Mouse (Mus musculus): ENCODE measurements around the gene Gatad2a. TPM values are rescaled to one million over a fixed set of nuclear protein-coding genes. Genes with fewer than 3 reads are reported as not detected.
A peak's percentile ranks its signal among the peaks of the same experiment; 100 is the strongest.

The Gatad2a gene
- polyA plus RNA-seq, 1 experiment from 2014 or later = 56.0 TPM

DNA sequence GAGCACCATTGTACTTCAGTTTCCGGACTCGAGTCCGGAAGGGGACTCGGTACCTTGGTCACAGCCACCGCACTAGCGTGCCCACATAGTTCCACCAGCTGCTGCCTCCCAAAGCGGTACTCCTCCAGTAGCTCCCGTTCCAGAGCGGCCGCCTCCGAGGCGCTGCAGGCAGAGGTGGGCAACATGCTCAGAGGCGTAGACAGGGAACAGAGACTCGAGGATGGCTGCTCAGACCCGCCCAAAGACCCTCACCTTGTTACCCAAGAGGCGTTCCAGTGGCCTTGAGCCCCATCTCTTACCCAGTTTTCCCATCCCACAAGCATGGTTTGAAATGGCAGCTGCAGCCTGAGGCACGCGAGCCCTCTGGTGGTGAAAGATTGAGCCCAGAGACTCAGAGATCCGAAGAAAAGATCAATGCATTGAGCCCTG is 105.4 kb downstream of the Gatad2a start:
- ATAC-seq (ENCODE audit: insufficient read depth, low FRiP score, low read depth) = no peak
- Histone ChIP-seq H3K36me3 (peaks cover 19% of the 10 kb centered on the region), H3K4me1 (peaks cover 30% of the 10 kb centered on the region), H3K27ac (no peak overlapping the region), H3K27me3 (replicated peaks) (peaks cover 50% of the 10 kb centered on the region), H3K4me3 (replicated peaks) (no peak overlapping the region), H3K9me3 (no peaks in the 10 kb centered on the region), H3K4me2 (no peak overlapping the region), H3K9ac (no peak overlapping the region)
- WGBS = 42% methylated on average over 19 of the region's 19 CpGs

DNA sequence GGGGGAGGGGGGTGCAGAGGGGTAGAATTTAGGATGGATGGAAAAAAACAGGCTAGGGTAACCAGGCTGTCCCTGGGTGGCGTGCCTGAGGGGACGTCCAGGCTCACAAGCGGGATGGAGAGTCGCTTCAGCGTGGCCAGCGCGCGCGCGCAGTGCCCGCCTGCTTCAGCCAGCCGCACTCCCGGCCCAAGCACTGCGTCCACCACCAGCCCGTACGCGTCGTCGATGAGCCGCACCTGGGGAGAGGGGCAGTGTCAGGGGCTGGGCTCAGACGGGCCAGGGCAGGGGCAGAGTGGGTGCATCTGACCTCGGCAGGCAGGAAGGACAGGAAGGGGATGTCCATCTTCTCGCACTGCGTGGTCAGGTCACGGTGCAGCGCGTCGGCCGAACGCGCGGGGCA is 107.3 kb downstream of the Gatad2a start:
- Histone ChIP-seq H3K9ac (no peak overlapping the region), H3K4me2 (peak overlapping the region; percentile 51), H3K9me3 (no peaks in the 10 kb centered on the region), H3K36me3 (peaks cover 6% of the 10 kb centered on the region), H3K27me3 (replicated peaks) (peaks cover 70% of the 10 kb centered on the region), H3K4me1 (peaks cover 27% of the 10 kb centered on the region), H3K4me3 (replicated peaks) (peak overlapping the region; percentile 25), H3K27ac (no peak overlapping the region)
- no peak for ATAC-seq (ENCODE audit: insufficient read depth, low FRiP score, low read depth)
- WGBS = 6% methylated on average over 32 of the region's 32 CpGs

DNA sequence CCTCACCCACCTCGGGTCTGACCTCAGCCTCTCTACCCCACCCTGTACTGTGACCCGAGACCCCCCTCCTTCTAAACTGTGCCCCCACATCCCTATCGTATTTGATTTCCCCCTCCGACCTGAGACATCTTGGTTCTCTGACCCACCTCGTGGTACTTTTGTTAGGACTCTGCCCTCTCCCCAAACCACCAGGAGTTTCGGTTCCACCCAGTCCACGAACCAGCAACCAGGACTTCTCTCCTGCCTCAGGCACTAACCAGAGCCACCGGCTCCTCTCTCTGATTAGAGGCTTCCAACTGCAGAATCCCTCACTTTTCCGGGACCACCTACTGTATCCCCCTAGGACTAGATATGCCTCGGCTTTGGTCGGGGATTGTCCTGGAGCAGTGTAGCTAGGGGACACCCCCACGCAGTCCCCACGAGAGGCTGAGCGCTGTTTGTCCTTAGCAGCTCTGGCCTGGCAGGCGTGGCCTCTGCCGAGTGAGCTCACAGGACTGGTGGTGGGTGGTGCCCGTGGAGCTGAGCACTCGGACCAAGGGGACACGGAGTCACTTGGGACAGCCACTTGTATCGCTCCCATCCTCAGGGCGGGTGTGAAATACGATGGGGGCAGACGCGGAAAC is 107.8 kb downstream of the Gatad2a start:
- WGBS = 9% methylated on average over 24 of the region's 24 CpGs
- ATAC-seq (ENCODE audit: insufficient read depth, low FRiP score, low read depth) = peak; percentile 8; the same call in 1 of the 2 replicates
- H3K36me3 ChIP-seq = peaks cover under 1% of the 10 kb centered on the region; the same call in 1 of the 2 replicates
- H3K4me2 ChIP-seq = peak overlapping the region; percentile 51
- H3K27me3 ChIP-seq (replicated peaks) = peaks cover 75% of the 10 kb centered on the region
- H3K4me1 ChIP-seq = peaks cover 27% of the 10 kb centered on the region
- peak overlapping the region; percentile 25 for H3K4me3 ChIP-seq (replicated peaks)
- H3K27ac ChIP-seq = no peak overlapping the region
- no peaks in the 10 kb centered on the region for H3K9me3 ChIP-seq
- H3K9ac ChIP-seq = no peak overlapping the region

DNA sequence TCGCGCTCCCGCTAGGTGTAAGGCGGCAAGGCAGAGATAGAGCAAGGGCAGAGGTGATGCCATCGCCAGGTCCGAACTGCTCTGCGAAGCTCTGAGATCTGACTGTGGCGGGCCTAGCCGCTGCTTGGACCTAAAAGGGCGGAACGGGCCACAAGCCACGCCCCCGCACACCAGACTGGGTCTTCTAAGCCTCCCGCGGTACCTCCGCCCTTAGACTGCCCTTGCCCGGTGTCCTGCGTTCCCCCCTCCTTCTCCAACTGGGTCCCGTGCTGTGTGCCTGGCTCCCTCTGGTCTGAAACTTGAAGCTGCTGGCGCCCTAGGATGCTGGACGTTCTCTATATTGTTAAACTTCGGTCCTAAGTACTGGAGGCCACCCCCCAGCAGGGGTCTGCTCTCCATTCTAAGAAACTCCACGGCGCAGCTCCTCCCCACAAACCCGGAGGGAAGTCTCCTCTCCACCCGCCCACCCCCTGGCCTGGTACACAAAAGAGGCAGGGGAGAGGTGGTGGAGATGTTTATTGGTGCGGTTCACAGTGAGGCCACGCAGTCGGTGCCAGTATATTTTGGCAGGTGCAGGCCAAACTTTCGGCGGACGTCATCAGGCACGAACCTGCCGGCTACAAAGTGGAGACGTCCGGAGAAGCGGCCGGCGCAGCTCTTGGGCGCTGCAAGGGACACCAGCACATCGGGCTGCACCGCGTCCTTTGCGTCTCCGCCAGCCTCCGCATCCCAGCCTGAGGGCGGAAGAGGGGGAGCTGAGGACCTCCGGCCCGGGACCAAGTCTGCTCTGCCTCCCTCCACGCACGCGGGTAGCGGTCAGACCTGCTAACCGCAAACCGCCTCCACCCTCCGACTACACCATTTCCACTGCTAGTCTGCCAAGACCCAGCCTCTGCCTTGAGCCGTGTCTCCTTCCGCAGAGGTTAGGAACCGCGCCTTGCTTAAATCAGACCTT is 108.6 kb downstream of the Gatad2a start, which contains the start of gene Cilp2:
TSS of gene Cilp2 (minus strand) at position 399 of the 955 bp plus-strand sequence.
- Histone ChIP-seq H3K4me1 (peaks cover 31% of the 10 kb centered on the region), H3K9me3 (no peaks in the 10 kb centered on the region), H3K9ac (no peak within 1 kb of the TSS), H3K4me3 (replicated peaks) (peak within 1 kb of the TSS; percentile 25), H3K36me3 (no peaks in the 10 kb centered on the region), H3K27ac (no peak within 1 kb of the TSS), H3K27me3 (replicated peaks) (peaks cover 83% of the 10 kb centered on the region), H3K4me2 (peak within 1 kb of the TSS; percentile 51)
- WGBS = 2% methylated on average over 54 of the region's 60 CpGs
- no peak for ATAC-seq (ENCODE audit: insufficient read depth, low FRiP score, low read depth)

DNA sequence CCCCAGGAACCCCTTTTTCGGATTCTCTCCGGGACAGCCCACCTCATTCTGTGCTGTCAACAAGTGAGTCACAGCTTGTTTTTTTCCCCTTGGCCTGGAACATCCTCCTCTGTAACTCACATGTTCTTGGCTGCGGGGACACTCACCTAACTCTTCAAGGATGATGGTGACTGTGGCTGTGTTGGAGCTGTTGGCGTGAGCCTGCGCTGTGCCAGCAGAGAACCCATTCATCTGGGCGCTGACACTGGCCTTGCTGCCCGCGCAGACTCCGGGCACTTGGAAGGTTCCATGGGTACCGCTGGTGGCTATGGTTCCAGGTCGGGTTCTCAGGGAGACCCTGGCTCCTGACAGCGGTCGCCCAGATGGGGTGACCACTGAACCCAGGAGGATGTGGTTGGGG is 112.0 kb downstream of the Gatad2a start:
- Histone ChIP-seq H3K27ac (no peak overlapping the region), H3K9ac (no peak overlapping the region), H3K4me3 (replicated peaks) (no peak overlapping the region), H3K4me1 (peaks cover 45% of the 10 kb centered on the region), H3K36me3 (no peaks in the 10 kb centered on the region), H3K27me3 (replicated peaks) (peaks cover 100% of the 10 kb centered on the region), H3K9me3 (no peaks in the 10 kb centered on the region), H3K4me2 (no peak overlapping the region)
- ATAC-seq (ENCODE audit: insufficient read depth, low FRiP score, low read depth) = no peak
- WGBS = 57% methylated on average over 13 of the region's 13 CpGs

DNA sequence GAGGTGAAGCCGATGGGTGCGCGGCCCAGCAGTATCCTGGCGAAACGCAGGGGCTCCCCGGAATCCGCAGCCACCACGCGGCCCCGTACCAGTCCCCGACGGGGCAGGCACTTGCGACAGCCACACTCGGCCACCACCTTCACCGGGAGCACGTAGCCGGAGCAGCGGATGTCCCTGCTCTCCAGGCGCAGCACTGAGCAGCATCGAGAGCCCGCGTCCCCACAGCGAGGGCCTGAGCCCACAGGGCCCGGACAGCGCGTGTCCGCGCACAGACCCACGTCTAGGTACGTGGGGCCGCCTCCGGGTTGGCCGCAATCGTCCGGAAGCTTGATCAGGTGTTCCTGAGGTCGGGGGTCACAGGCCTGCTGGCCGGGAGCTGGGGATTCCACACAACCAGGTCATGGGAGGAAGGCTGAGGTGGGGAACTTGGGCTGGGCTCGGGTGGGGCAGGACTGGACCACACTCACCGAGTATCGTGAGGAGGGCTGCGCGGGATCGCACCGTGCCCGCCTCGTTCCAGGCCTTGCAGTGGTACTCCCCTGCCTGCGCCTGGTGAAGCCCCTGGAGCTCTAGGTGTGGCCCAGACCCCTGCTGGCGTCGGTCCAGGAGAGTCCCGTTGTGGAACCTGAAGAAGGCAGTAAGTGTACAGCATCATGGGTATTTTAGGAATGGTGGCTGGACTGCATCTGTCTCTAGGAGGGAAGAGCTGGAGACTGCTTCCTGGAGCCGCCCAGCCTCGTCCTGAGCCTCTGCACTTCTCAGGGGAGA is 113.2 kb downstream of the Gatad2a start:
- H3K4me2 ChIP-seq = peak overlapping the region; percentile 75
- WGBS = 13% methylated on average over 52 of the region's 52 CpGs
- no peaks in the 10 kb centered on the region for H3K9me3 ChIP-seq

DNA sequence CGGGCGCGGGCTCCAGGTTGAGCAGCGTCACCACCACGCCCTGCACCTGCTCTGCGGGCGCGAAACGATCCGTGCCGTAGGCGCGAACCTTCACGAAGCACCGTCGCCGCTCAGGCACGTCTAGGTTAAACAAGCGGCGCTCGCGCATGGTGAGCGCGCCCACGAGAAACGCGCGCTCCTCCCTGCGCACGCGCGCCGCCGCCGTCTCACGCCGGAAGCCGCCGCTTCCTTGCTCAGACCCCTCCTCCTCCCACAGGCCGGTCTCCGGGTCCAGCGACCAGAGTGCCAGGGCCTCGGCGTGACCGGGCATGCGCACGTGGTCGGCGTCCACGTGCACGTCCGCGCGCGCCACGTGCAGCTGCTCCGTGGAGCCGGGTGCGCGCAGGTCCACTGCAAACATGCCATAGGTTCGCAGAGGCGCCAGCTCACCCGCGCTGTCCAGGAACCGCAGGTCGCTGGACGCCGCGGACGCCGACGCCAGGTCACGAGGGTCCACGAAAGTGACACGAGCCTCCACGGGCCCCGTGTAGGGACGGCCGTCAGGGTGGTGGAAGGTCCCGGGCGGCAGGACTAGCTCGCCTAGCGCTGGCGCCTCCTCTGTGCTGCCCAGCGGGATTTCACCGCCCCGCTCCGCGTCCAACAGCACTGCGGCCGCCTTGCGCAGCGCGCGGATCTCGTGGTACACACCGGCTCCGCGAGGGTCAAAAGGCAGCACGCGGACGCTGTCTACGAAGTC is 114.0 kb downstream of the Gatad2a start:
- WGBS = 5% methylated on average over 98 of the region's 103 CpGs
- Histone ChIP-seq H3K9ac (no peak overlapping the region), H3K36me3 (no peaks in the 10 kb centered on the region), H3K9me3 (no peaks in the 10 kb centered on the region), H3K4me2 (peak overlapping the region; percentile 75), H3K4me1 (peaks cover 25% of the 10 kb centered on the region), H3K27me3 (replicated peaks) (peaks cover 84% of the 10 kb centered on the region), H3K4me3 (replicated peaks) (peak overlapping the region; percentile 35), H3K27ac (no peak overlapping the region)
- ATAC-seq (ENCODE audit: insufficient read depth, low FRiP score, low read depth) = 0 out of 2 replicates have a peak, but pooled peaks have one; percentile 36

More for the DNA sequence above, 113.2 kb downstream of the Gatad2a start:
- ATAC-seq (ENCODE audit: insufficient read depth, low FRiP score, low read depth) = no peak
- peak overlapping the region; percentile 35 for H3K4me3 ChIP-seq (replicated peaks)
- H3K36me3 ChIP-seq = no peaks in the 10 kb centered on the region
- peaks cover 33% of the 10 kb centered on the region for H3K4me1 ChIP-seq
- H3K9ac ChIP-seq = no peak overlapping the region
- H3K27me3 ChIP-seq (replicated peaks) = peaks cover 91% of the 10 kb centered on the region
- H3K27ac ChIP-seq = no peak overlapping the region

DNA sequence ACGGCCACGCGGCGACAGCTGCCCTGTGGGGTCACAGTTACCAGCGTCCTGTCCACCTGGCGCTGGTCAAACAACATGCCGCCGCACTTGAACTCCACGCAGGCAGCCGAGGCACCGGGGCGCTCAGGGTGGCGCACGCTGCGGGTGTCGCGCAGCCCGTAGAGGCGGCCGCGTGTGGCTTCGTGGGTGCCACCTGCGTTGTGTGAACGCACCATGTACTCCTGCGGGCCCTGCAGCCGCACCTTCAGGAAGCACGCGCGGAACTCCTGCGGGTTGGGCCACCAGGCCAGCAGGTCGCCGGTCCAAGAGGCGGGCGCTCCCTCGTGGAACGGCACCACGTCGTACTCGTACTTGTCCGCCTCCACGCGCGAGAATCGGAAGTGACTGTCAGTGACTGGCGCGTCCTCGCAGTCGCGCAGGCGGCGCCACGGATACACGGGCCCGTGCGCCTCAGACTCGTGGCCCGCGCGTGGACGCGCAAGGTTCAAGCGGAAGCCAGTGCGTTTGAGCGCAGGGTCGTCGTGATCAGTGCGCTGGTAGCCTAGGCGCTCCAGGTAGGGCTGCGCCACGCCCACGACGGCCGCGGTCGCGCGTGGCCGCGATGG is 114.8 kb downstream of the Gatad2a start:
- no peak overlapping the region for H3K27ac ChIP-seq
- 20% methylated on average over 79 of the region's 79 CpGs for WGBS
- peak overlapping the region; percentile 75 for H3K4me2 ChIP-seq
- peak overlapping the region; percentile 35 for H3K4me3 ChIP-seq (replicated peaks)
- no peaks in the 10 kb centered on the region for H3K36me3 ChIP-seq
- ATAC-seq (ENCODE audit: insufficient read depth, low FRiP score, low read depth) = no peak
- peaks cover 20% of the 10 kb centered on the region for H3K4me1 ChIP-seq
- H3K9me3 ChIP-seq = no peaks in the 10 kb centered on the region
- H3K27me3 ChIP-seq (replicated peaks) = peaks cover 81% of the 10 kb centered on the region
- H3K9ac ChIP-seq = no peak overlapping the region

DNA sequence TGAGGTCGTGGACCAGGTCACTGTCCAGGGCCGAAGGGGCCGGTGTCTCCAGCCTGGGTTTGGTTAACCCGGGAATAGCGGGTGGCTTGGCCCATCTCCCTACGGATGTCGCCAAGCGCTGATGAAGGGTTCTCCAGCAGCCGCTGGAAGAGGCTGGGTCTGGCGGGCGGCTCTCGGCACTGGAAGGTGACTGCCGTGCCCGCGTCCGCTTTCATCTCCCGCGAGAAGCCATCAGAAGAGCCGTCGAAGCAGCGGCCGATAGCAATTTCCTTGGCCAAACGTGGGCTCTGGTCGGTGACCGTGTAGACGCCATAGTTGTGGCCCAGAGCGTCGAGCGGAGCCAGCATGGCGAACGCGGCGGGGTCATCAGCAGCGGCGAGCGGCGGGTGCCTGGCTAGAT is 115.3 kb downstream of the Gatad2a start:
- no peaks in the 10 kb centered on the region for H3K9me3 ChIP-seq
- peak overlapping the region; percentile 35 for H3K4me3 ChIP-seq (replicated peaks)
- ATAC-seq (ENCODE audit: insufficient read depth, low FRiP score, low read depth) = no peak
- peaks cover 76% of the 10 kb centered on the region for H3K27me3 ChIP-seq (replicated peaks)
- WGBS = 11% methylated on average over 37 of the region's 37 CpGs
- H3K36me3 ChIP-seq = no peaks in the 10 kb centered on the region
- H3K9ac ChIP-seq = no peak overlapping the region
- H3K4me1 ChIP-seq = peaks cover 20% of the 10 kb centered on the region
- H3K4me2 ChIP-seq = peak overlapping the region; percentile 75
- H3K27ac ChIP-seq = no peak overlapping the region

DNA sequence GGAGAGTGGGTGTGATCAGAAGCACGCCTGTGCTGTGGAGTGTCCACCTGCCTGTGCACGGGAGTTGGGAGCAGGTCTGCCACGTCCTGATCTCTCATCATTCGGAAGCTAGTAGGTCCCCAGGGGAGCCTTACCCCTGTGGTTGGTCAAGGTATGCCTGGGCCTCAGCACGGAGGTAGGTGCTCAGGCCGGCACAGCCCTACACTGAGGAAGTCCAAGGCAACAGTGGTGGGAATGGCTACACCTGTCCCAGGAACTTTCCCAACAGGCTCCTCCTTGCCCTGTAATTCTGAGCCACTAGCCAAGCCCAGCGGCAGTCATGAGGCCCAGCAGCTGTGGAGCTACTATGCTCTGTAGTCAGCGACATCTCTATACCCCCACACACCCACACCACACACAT is 116.5 kb downstream of the Gatad2a start:
- Histone ChIP-seq H3K36me3 (no peaks in the 10 kb centered on the region), H3K27ac (no peak overlapping the region), H3K4me2 (no peak overlapping the region), H3K9ac (no peak overlapping the region), H3K4me1 (peaks cover 20% of the 10 kb centered on the region), H3K4me3 (replicated peaks) (no peak overlapping the region), H3K9me3 (no peaks in the 10 kb centered on the region), H3K27me3 (replicated peaks) (peaks cover 64% of the 10 kb centered on the region)
- 51% methylated on average over 8 of the region's 8 CpGs for WGBS
- ATAC-seq (ENCODE audit: insufficient read depth, low FRiP score, low read depth) = peak; percentile 60; the same call in 1 of the 2 replicates

DNA sequence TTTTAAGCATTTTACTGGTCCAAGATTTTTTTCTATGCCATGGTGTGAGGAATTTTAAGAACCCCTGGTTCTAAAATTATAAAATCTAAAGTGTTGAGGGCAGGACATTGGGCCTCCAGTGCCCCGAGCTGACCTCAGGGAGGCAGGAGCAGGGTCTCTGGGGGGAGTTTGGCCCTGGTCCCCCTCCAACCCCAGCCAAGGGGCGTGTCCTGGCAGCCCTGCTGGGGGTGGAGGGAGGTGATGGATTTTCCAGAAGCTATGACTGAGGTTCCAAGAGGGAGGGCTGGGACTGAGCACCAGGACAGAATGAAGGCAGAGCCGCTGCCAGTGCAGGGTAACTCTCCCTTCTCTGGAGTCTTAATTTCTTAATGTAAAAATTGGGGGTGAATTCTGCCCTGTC is 118.2 kb downstream of the Gatad2a start:
- no peak for ATAC-seq (ENCODE audit: insufficient read depth, low FRiP score, low read depth)
- Histone ChIP-seq H3K4me2 (no peak overlapping the region), H3K9me3 (no peaks in the 10 kb centered on the region), H3K27ac (no peak overlapping the region), H3K36me3 (no peaks in the 10 kb centered on the region), H3K4me3 (replicated peaks) (no peak overlapping the region), H3K27me3 (replicated peaks) (peaks cover 47% of the 10 kb centered on the region), H3K9ac (no peak overlapping the region), H3K4me1 (peaks cover 20% of the 10 kb centered on the region)
- WGBS = 48% methylated on average over 3 of the region's 3 CpGs

All from stomach, embryonic 15.5 days (tissue).